Mouse (Mus musculus) lung, postnatal 0 days (tissue): ENCODE measurements around the gene Icosl. TPM values are rescaled to one million over a fixed set of nuclear protein-coding genes. Genes with fewer than 3 reads are reported as not detected.
A peak's percentile ranks its signal among the peaks of the same experiment; 100 is the strongest.

Source experiments
- ATAC-seq: fragments of 200-750 bp; cut with Nextera tagmentation; 2 replicates; pipeline ENCODE4 v1.8.0; 2017; ENCODE audit warnings: moderate library complexity
- DNase-seq: peaks from one replicate; pipeline ENCODE4 v3.0.0-alpha.2; 2016; ENCODE audit warnings: low spot score
- H3K27ac ChIP-seq: fragments of 300-500 bp; sonication (generic); 2 replicates; pipeline ENCODE4 v1.5.1; 2014; ENCODE audit warnings: antibody characterized with exemption, mild to moderate bottlenecking, low read length, mixed read lengths
- H3K27me3 ChIP-seq: fragments of 300-500 bp; sonication (generic); replicated peaks from 2 replicates; pipeline ENCODE4 v1.6.1; 2014; ENCODE audit warnings: low read length, mixed read lengths; ENCODE audit not compliant: insufficient read depth
- H3K36me3 ChIP-seq: fragments of 300-500 bp; sonication (generic); 2 replicates; pipeline ENCODE4 v1.6.1; 2014; ENCODE audit warnings: low read length, mixed read lengths; ENCODE audit not compliant: insufficient read depth
- H3K4me1 ChIP-seq: fragments of 300-500 bp; sonication (generic); 2 replicates; pipeline ENCODE4 v1.6.1; 2014; ENCODE audit warnings: antibody characterized with exemption, low read depth, low read length, mixed read lengths; ENCODE audit not compliant: insufficient read depth
- H3K4me2 ChIP-seq: fragments of 300-500 bp; sonication (generic); replicated peaks from 2 replicates; pipeline ENCODE4 v1.6.1; 2014; ENCODE audit warnings: low read depth, mild to moderate bottlenecking, low read length, moderate library complexity, mixed read lengths
- H3K4me3 ChIP-seq: fragments of 300-500 bp; sonication (generic); 2 replicates; pipeline ENCODE4 v1.5.1; 2014; ENCODE audit warnings: low read depth, low read length
- H3K9ac ChIP-seq: fragments of 300-500 bp; sonication (generic); replicated peaks from 2 replicates; pipeline ENCODE4 v1.6.1; 2014; ENCODE audit warnings: low read depth, mild to moderate bottlenecking
- H3K9me3 ChIP-seq: fragments of 300-500 bp; sonication (generic); 2 replicates; pipeline ENCODE4 v1.6.1; 2016; ENCODE audit warnings: low read length, mixed read lengths
- CTCF ChIP-seq: IDR thresholded peaks from 2 replicates; pipeline ENCODE4 v1.5.1; 2016; ENCODE audit warnings: antibody characterized with exemption, mild to moderate bottlenecking
- EP300 ChIP-seq: IDR thresholded peaks from 2 replicates; pipeline ENCODE4 v1.6.1; 2016; ENCODE audit warnings: antibody characterized with exemption, mild to moderate bottlenecking, control low read depth
- WGBS: fragments of 180-500 bp; shearing (Covaris S2); extraction: QIAGEN DNeasy Blood & Tissue Kit; methylation state at CpG from one replicate; pipeline ENCODE4 v1.1.7; 2014; 5-methylcytosine and 5-hydroxymethylcytosine counted together
- polyA plus RNA-seq: library from polyadenylated mRNA; unstranded; fragments of >200 nt; fragmentation: Nextera tagmentation; extraction: Ambion mirVana; gene quantifications from 2 replicates; pipeline ENCODE4 v1.2.1, GENCODE M21; 2015

Icosl gene
- polyA plus RNA-seq, 1 experiment from 2014 or later: 5.4 TPM

- Histone ChIP-seq H3K36me3 (no peaks in the 10 kb centered on the region), H3K27me3 (no peaks in the 10 kb centered on the region), H3K4me2 (no peak overlapping the region), H3K27ac (no peak overlapping the region), H3K9me3 (no peaks in the 10 kb centered on the region), H3K4me3 (no peak overlapping the region), H3K9ac (no peak overlapping the region), H3K4me1 (no peaks in the 10 kb centered on the region)
- peak; percentile 35 for DNase-seq
- TF ChIP-seq EP300 (no peak), CTCF (peak; percentile 11; the same call in 1 of the 2 replicates)
- 20% methylated on average over 4 of the region's 4 CpGs for WGBS
- ATAC-seq: no peak
Measured at GRCm38 (mm10) chr10:78067226-78067625, 1.9 kb upstream of the Icosl start.

- peak overlapping the region; percentile 65 for H3K4me3 ChIP-seq
- DNase-seq: no peak
- H3K27ac ChIP-seq: no peak overlapping the region
- H3K4me1 ChIP-seq: no peaks in the 10 kb centered on the region
- WGBS: 15% methylated on average over 11 of the region's 11 CpGs
- H3K36me3 ChIP-seq: no peaks in the 10 kb centered on the region
- no peak for TF ChIP-seq EP300
- no peak for TF ChIP-seq CTCF
- H3K4me2 ChIP-seq: peak overlapping the region; percentile 99
- no peaks in the 10 kb centered on the region for H3K27me3 ChIP-seq
- H3K9me3 ChIP-seq: no peaks in the 10 kb centered on the region
- H3K9ac ChIP-seq: no peak overlapping the region
- ATAC-seq: no peak
Measured at GRCm38 (mm10) chr10:78068541-78068940, 561 bp upstream of the Icosl start.

DNA sequence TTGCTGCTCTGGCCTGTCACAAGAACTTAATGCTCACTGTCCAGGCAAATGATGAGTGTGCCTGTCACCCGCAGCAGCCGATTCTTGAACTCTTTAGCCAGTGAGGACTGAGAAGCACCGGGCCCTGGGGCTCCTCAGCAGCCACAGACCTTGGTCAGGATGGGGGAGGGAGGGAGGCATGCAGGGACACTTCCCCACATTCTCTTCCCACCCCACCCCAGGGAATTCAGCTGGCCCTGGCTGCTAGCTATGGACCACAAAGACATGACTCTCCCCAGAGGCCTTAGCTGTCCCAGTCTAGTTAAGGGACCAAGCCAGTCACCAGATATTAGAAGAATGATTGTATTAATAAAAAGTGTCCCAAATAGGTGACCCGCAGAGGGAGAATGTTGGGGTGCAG is 5.0 kb downstream of the Icosl start:
- no peak overlapping the region for H3K4me3 ChIP-seq
- WGBS: 67% methylated on average over 4 of the region's 4 CpGs
- H3K27me3 ChIP-seq: no peaks in the 10 kb centered on the region
- H3K9me3 ChIP-seq: no peaks in the 10 kb centered on the region
- no peaks in the 10 kb centered on the region for H3K36me3 ChIP-seq
- H3K27ac ChIP-seq: no peak overlapping the region
- ATAC-seq (no peak), DNase-seq (no peak)
- no peak overlapping the region for H3K9ac ChIP-seq
- no peak overlapping the region for H3K4me2 ChIP-seq
- TF ChIP-seq EP300 (no peak), CTCF (no peak)
- H3K4me1 ChIP-seq: no peaks in the 10 kb centered on the region

GRCm38 (mm10) chr10:78074977-78075376 is 5.9 kb downstream of the Icosl start:
- H3K27ac ChIP-seq: no peak overlapping the region
- TF ChIP-seq CTCF (no peak), EP300 (no peak)
- DNase-seq (no peak), ATAC-seq (no peak)
- H3K4me2 ChIP-seq: no peak overlapping the region
- H3K9me3 ChIP-seq: no peaks in the 10 kb centered on the region
- H3K4me3 ChIP-seq: no peak overlapping the region
- H3K27me3 ChIP-seq: no peaks in the 10 kb centered on the region
- WGBS: 60% methylated on average over 11 of the region's 11 CpGs
- no peaks in the 10 kb centered on the region for H3K4me1 ChIP-seq
- no peaks in the 10 kb centered on the region for H3K36me3 ChIP-seq
- H3K9ac ChIP-seq: no peak overlapping the region

- no peak overlapping the region for H3K27ac ChIP-seq
- no peak for DNase-seq
Measured at GRCm38 (mm10) chr10:78077862-78078261, 8.8 kb downstream of the Icosl start.

GRCm38 (mm10) chr10:78078276-78078675 is 9.2 kb downstream of the Icosl start:
- Histone ChIP-seq H3K4me3 (no peak overlapping the region), H3K4me2 (no peak overlapping the region), H3K27ac (no peak overlapping the region), H3K4me1 (no peaks in the 10 kb centered on the region), H3K36me3 (no peaks in the 10 kb centered on the region), H3K9me3 (no peaks in the 10 kb centered on the region), H3K9ac (no peak overlapping the region), H3K27me3 (no peaks in the 10 kb centered on the region)
- no peak for TF ChIP-seq EP300
- TF ChIP-seq CTCF: no peak
- DNase-seq (no peak), ATAC-seq (no peak)
- 63% methylated on average over 5 of the region's 5 CpGs for WGBS

More at GRCm38 (mm10) chr10:78077862-78078261, 8.8 kb downstream of the Icosl start:
- no peaks in the 10 kb centered on the region for H3K36me3 ChIP-seq
- H3K4me1 ChIP-seq: no peaks in the 10 kb centered on the region
- no peaks in the 10 kb centered on the region for H3K27me3 ChIP-seq
- TF ChIP-seq CTCF (no peak), EP300 (no peak)
- no peak overlapping the region for H3K4me2 ChIP-seq
- 77% methylated on average over 9 of the region's 9 CpGs for WGBS
- no peak overlapping the region for H3K9ac ChIP-seq
- no peaks in the 10 kb centered on the region for H3K9me3 ChIP-seq
- no peak overlapping the region for H3K4me3 ChIP-seq
- ATAC-seq: no peak
